Mouse (Mus musculus) olfactory bulb, adult 2 months (tissue): Measurements from ENCODE around the gene Map10.

ENCODE experiments used
- CTCF ChIP-seq: fragments of 200-500 bp; IDR thresholded peaks from 2 replicates; pipeline ENCODE4 v1.5.1; 2012; ENCODE audit warnings: low read depth, mild to moderate bottlenecking, low read length, moderate library complexity; ENCODE audit not compliant: insufficient read depth
- POLR2A ChIP-seq: fragments of 200-500 bp; IDR thresholded peaks from 2 replicates; pipeline ENCODE4 v1.6.1; 2012; ENCODE audit warnings: mild to moderate bottlenecking, low read depth, low read length, moderate library complexity; ENCODE audit not compliant: insufficient read depth

- TF ChIP-seq CTCF (no peak), POLR2A (no peak)
Observed at GRCm38 (mm10) chr8:125669159-125669699, 389 bp upstream of the Map10 start.
